Mouse (Mus musculus): Measurements from ENCODE around the gene Slc25a51. TPM values are rescaled to one million over a fixed set of nuclear protein-coding genes. Genes with fewer than 3 reads are reported as not detected.

The Slc25a51 gene
- total and polyA plus RNA-seq, 2 experiments from 2014 or later, result 70.1 to 190 TPM

- WGBS, result 80% methylated on average over 5 of the region's 5 CpGs
- no peaks in the 10 kb centered on the region for H3K4me1 ChIP-seq (ENCODE audit: control insufficient read depth, insufficient read depth)
- no peak for TF ChIP-seq EP300 (IDR thresholded peaks at IDR 0.05; ENCODE audit: low read depth)
- no peak for TF ChIP-seq CTCF (IDR thresholded peaks at IDR 0.05; ENCODE audit: low read depth)
- no peak overlapping the region for H3K9ac ChIP-seq (replicated peaks; ENCODE audit: low read depth, low read length)
- DNase-seq (ENCODE audit: low spot score), result no peak
- H3K27me3 ChIP-seq (ENCODE audit: control insufficient read depth, insufficient read depth, low read length), result no peaks in the 10 kb centered on the region
- H3K4me3 ChIP-seq (ENCODE audit: low read depth, low read length), result no peak overlapping the region
- no peaks in the 10 kb centered on the region for H3K9me3 ChIP-seq (replicated peaks; ENCODE audit: control insufficient read depth, low read length)
- H3K27ac ChIP-seq (ENCODE audit: low read depth), result no peak overlapping the region
- H3K36me3 ChIP-seq (replicated peaks; ENCODE audit: control insufficient read depth, insufficient read depth, low read length), result peaks cover 56% of the 10 kb centered on the region
- no peak for ATAC-seq (ENCODE audit: insufficient read depth, low read depth)
- H3K4me2 ChIP-seq (ENCODE audit: low read depth, low read length), result no peak overlapping the region
Measured at GRCm38 (mm10) chr4:45374879-45375278, 33.7 kb downstream of the Slc25a51 start.

DNA sequence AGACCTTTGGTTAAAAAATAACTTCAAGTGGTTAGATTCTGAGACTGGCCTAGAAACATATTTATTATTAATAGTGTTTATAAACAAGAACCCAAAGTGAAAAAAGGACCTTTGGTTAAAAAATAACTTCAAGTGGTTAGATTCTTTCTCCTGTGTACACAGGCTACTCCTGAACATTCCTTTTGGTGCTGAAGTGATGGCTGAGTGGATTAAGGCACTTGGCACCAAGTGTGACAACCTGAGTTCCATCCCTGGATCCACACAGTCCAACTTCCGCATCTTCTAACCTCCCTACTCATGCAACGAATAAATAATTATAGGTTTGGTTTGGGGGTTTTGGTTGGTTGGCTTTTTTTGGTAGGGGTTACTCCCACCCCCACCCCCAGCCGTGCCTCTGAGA is 37.3 kb downstream of the Slc25a51 start:
- H3K4me1 ChIP-seq (ENCODE audit: control insufficient read depth, insufficient read depth), result no peaks in the 10 kb centered on the region
- H3K4me3 ChIP-seq (ENCODE audit: low read depth, low read length), result no peak overlapping the region
- TF ChIP-seq EP300 (IDR thresholded peaks at IDR 0.05; ENCODE audit: low read depth) (no peak), CTCF (IDR thresholded peaks at IDR 0.05; ENCODE audit: low read depth) (no peak)
- WGBS, result 77% methylated on average over 3 of the region's 3 CpGs
- DNase-seq (ENCODE audit: low spot score), result no peak
- no peak overlapping the region for H3K27ac ChIP-seq (ENCODE audit: low read depth)
- no peak overlapping the region for H3K9ac ChIP-seq (replicated peaks; ENCODE audit: low read depth, low read length)
- H3K9me3 ChIP-seq (replicated peaks; ENCODE audit: control insufficient read depth, low read length), result no peaks in the 10 kb centered on the region
- no peak overlapping the region for H3K4me2 ChIP-seq (ENCODE audit: low read depth, low read length)
- H3K36me3 ChIP-seq (replicated peaks; ENCODE audit: control insufficient read depth, insufficient read depth, low read length), result peaks cover 53% of the 10 kb centered on the region
- H3K27me3 ChIP-seq (ENCODE audit: control insufficient read depth, insufficient read depth, low read length), result no peaks in the 10 kb centered on the region
- no peak for ATAC-seq (ENCODE audit: insufficient read depth, low read depth)

DNA sequence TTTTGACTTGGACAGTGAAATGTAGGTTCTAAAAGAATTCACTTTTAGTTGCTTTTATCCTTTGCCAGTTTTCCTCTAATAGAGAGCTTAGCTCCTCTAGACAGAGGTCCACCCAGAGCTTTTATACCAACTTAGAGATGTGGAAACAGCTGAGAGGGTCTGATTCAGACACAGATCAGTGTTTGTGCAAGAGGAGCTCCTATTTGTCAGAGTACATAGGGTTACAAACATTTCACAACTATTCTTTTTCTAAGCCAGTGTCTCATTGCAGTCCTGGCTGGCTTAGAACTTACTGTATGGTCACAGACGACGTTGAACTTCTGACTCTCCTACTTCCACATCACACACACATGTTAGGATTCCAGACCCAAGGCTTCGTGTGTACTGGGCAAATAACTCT is 51.9 kb downstream of the Slc25a51 start:
- ATAC-seq (ENCODE audit: insufficient read depth, low read depth), result no peak
- TF ChIP-seq EP300 (IDR thresholded peaks at IDR 0.05; ENCODE audit: low read depth), result no peak
- TF ChIP-seq CTCF (IDR thresholded peaks at IDR 0.05; ENCODE audit: low read depth), result no peak

More for the DNA sequence above, 51.9 kb downstream of the Slc25a51 start:
- Histone ChIP-seq H3K9ac (replicated peaks; ENCODE audit: low read depth, low read length) (no peak overlapping the region), H3K27ac (ENCODE audit: low read depth) (no peak overlapping the region), H3K9me3 (replicated peaks; ENCODE audit: control insufficient read depth, low read length) (no peaks in the 10 kb centered on the region), H3K36me3 (replicated peaks; ENCODE audit: control insufficient read depth, insufficient read depth, low read length) (peaks cover 38% of the 10 kb centered on the region), H3K4me2 (ENCODE audit: low read depth, low read length) (no peak overlapping the region), H3K4me3 (ENCODE audit: low read depth, low read length) (no peak overlapping the region), H3K27me3 (ENCODE audit: control insufficient read depth, insufficient read depth, low read length) (no peaks in the 10 kb centered on the region), H3K4me1 (ENCODE audit: control insufficient read depth, insufficient read depth) (0 out of 2 replicates have a peak, but pooled peaks cover 5% of the 10 kb centered on the region)
- WGBS, result 93% methylated on average over 3 of the region's 3 CpGs
- DNase-seq (ENCODE audit: low spot score), result no peak

Small RNA genes within 50 kb of the gene (microRNA-seq; reads per million reads assigned to microRNA genes)
- not detected for gene Gm25692

Other genes starting within 250 kb of the Slc25a51 start
- gene Frmpd1, start 223.9 kb downstream of the Slc25a51 start, total RNA-seq (2014; rRNA removed; ENCODE audit: low replicate concordance), result 1.8 and 4.4 TPM in 2 replicates
- 0.90 and 1.1 TPM in 2 replicates for gene Frmpd1, start 223.9 kb downstream of the Slc25a51 start, polyA plus RNA-seq (2015; fragmentation: Nextera tagmentation; extraction: Ambion mirVana)
- 0.65 and 2.1 TPM in 2 replicates for gene Trmt10b, start 111.6 kb downstream of the Slc25a51 start, total RNA-seq (2014; rRNA removed; ENCODE audit: low replicate concordance)
- gene Trmt10b, start 111.6 kb downstream of the Slc25a51 start, polyA plus RNA-seq (2015; fragmentation: Nextera tagmentation; extraction: Ambion mirVana), result 6.3 and 9.2 TPM in 2 replicates
- gene Dcaf10, start 66.7 kb downstream of the Slc25a51 start, total RNA-seq (2014; rRNA removed; ENCODE audit: low replicate concordance), result 24.7 and 25.9 TPM in 2 replicates
- gene Dcaf10, start 66.7 kb downstream of the Slc25a51 start, polyA plus RNA-seq (2015; fragmentation: Nextera tagmentation; extraction: Ambion mirVana), result 6.2 and 6.4 TPM in 2 replicates
- gene Exosc3, start 66.0 kb downstream of the Slc25a51 start, total RNA-seq (2014; rRNA removed; ENCODE audit: low replicate concordance), result 20.6 and 29.2 TPM in 2 replicates
- 24.2 and 25.8 TPM in 2 replicates for gene Exosc3, start 66.0 kb downstream of the Slc25a51 start, polyA plus RNA-seq (2015; fragmentation: Nextera tagmentation; extraction: Ambion mirVana)
- 54.8 and 79.6 TPM in 2 replicates for gene Shb, start 123.7 kb upstream of the Slc25a51 start, total RNA-seq (2014; rRNA removed; ENCODE audit: low replicate concordance)
- 6.5 and 7.4 TPM in 2 replicates for gene Shb, start 123.7 kb upstream of the Slc25a51 start, polyA plus RNA-seq (2015; fragmentation: Nextera tagmentation; extraction: Ambion mirVana)